Mouse (Mus musculus): ENCODE results near the gene Fabp1. TPM values are rescaled to one million over a fixed set of nuclear protein-coding genes. Genes with fewer than 3 reads are reported as not detected.

The Fabp1 gene
- polyA plus RNA-seq, 1 experiment from 2014 or later: not detected

Other genes starting within 250 kb of the Fabp1 start
- not detected in 2 replicates for gene Foxi3, start 243.3 kb upstream of the Fabp1 start, polyA plus RNA-seq (2016; fragmentation: Nextera tagmentation; extraction: Ambion mirVana)
- gene Thnsl2, start 55.4 kb upstream of the Fabp1 start, polyA plus RNA-seq (2016; fragmentation: Nextera tagmentation; extraction: Ambion mirVana): 4.2 and 4.3 TPM in 2 replicates
- 27.0 and 32.0 TPM in 2 replicates for gene Krcc1, start 71.8 kb downstream of the Fabp1 start, polyA plus RNA-seq (2016; fragmentation: Nextera tagmentation; extraction: Ambion mirVana)
- gene Smyd1, start 122.4 kb downstream of the Fabp1 start, polyA plus RNA-seq (2016; fragmentation: Nextera tagmentation; extraction: Ambion mirVana): 0.24 and 0.35 TPM in 2 replicates
- gene Cd8b1, start 123.0 kb downstream of the Fabp1 start, polyA plus RNA-seq (2016; fragmentation: Nextera tagmentation; extraction: Ambion mirVana): 0.19 TPM in 1 of 2 replicates, not detected in the other
- not detected in 2 replicates for gene Cd8a, start 173.6 kb downstream of the Fabp1 start, polyA plus RNA-seq (2016; fragmentation: Nextera tagmentation; extraction: Ambion mirVana)
- gene Rmnd5a, start 240.8 kb downstream of the Fabp1 start, polyA plus RNA-seq (2016; fragmentation: Nextera tagmentation; extraction: Ambion mirVana): 12.5 and 15.5 TPM in 2 replicates